9 mouse cellular contexts compared by ENCODE assay signal in the genomic region with DNA sequence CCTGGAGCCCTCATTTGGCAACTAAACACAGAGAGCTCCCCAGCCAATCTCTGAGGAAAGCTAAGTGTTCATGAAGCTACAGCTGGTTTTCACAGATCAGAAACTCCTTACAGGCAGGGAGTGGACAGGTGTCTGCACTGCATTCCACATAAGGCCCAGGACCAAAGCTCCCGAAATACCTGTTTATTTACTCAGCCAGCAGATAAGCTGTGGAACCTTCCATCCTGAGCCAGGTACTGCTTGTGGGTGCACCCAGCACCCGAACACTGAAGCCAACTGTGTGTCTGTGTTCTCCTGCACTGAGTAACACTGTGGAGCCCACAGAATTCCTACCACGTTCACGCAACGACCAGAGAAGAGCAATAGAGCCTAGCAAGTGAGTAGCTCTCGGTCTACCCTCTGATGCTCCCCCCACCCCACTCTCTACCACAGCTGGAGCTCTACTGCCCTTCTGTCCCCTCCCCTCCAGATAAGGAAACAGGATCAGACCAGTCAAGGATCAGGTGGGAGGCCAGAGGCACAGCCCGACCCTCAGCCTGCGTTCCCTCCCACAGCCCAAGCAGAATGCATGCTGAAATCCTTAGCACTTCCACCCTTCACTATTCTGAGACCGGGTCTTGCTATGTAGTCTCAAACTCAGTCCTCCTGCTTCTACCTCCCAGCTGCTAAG. TPM values are rescaled to one million over a fixed set of nuclear protein-coding genes. Genes with fewer than 3 reads are reported as not detected.
DNase-seq lines count a peak whose midpoint lies in the region; ATAC-seq and TF ChIP-seq lines count a peak whose summit lies in the region.
"Had no signal": no experiment of that assay in that cellular context is flagged by ENCODE, and none has a peak within 500 bp of the region (broad histone marks: within the 10 kb centered on the region; RNA-seq: fewer than 3 reads in every experiment).

No protein-coding gene starts in this region.

- peak overlapping the region; percentile 18; the same call in 1 of the 2 replicates for H3K4me2 ChIP-seq in lung, postnatal 0 days (replicated peaks; ENCODE audit: low read depth, low read length)
- peak overlapping the region; percentile 27; the same call in 1 of the 2 replicates for H3K4me2 ChIP-seq in intestine, postnatal 0 days (replicated peaks; ENCODE audit: low read depth)
- H3K4me2 ChIP-seq in stomach, embryonic 15.5 days: peak overlapping the region; percentile 24

- H3K9ac ChIP-seq in heart, adult 2 months (ENCODE audit: low read depth, low read length): no peak overlapping the region
- no peak overlapping the region for H3K9ac ChIP-seq in lung, postnatal 0 days (replicated peaks; ENCODE audit: low read depth)
- H3K9ac ChIP-seq in intestine, postnatal 0 days (ENCODE audit: low read depth, low read length): 0 out of 2 replicates have a peak overlapping the region, but pooled peaks have one; percentile 11
- no peak overlapping the region for H3K9ac ChIP-seq in stomach, embryonic 15.5 days

- no peak for TF ChIP-seq CTCF in heart, adult 2 months (IDR thresholded peaks at IDR 0.05)
- no peak for TF ChIP-seq CTCF in lung, postnatal 0 days (IDR thresholded peaks at IDR 0.05)
- TF ChIP-seq CTCF in intestine, postnatal 0 days (IDR thresholded peaks at IDR 0.05; ENCODE audit: low read depth): no peak

- peaks cover 28% of the 10 kb centered on the region for H3K4me1 ChIP-seq in heart, adult 2 months (ENCODE audit: control insufficient read depth, insufficient read depth, low read length)
- H3K4me1 ChIP-seq in lung, postnatal 0 days (ENCODE audit: insufficient read depth, low read depth, low read length): peaks cover 22% of the 10 kb centered on the region
- peaks cover 19% of the 10 kb centered on the region for H3K4me1 ChIP-seq in intestine, postnatal 0 days (replicated peaks; ENCODE audit: control insufficient read depth, insufficient read depth, low read length)
- H3K4me1 ChIP-seq in stomach, embryonic 15.5 days: peaks cover 50% of the 10 kb centered on the region

- H3K79me2 ChIP-seq in heart, adult 2 months (replicated peaks; ENCODE audit: control insufficient read depth, insufficient read depth, low read length): peaks cover 12% of the 10 kb centered on the region

- WGBS in heart, adult 2 months: 43% methylated on average over 9 of the region's 9 CpGs
- 43% methylated on average over 9 of the region's 9 CpGs for WGBS in lung, postnatal 0 days
- WGBS in intestine, postnatal 0 days: 43% methylated on average over 9 of the region's 9 CpGs
- WGBS in stomach, embryonic 15.5 days: 53% methylated on average over 9 of the region's 9 CpGs

- peak; percentile 33; the same call in 1 of the 2 replicates for ATAC-seq in lung, postnatal 0 days
- peak; percentile 67 for ATAC-seq in intestine, postnatal 0 days
- peak; percentile 79 for ATAC-seq in stomach, embryonic 15.5 days (ENCODE audit: insufficient read depth, low FRiP score, low read depth)

- no peak for DNase-seq in heart, adult 2 months
- no peak for DNase-seq in heart, postnatal 4 days
- DNase-seq in lung, postnatal 0 days (ENCODE audit: low spot score): peak; percentile 49
- DNase-seq in lung, postnatal 4 days: no peak
- no peak for DNase-seq in spleen, adult 18-20 months
- DNase-seq in left cerebral cortex, adult 8-10 months (ENCODE audit: low spot score in 2 of 2): no peak
- DNase-seq: kidney, postnatal 36 days had no signal

- H3K27ac ChIP-seq in heart, adult 2 months: peak overlapping the region; percentile 78
- H3K27ac ChIP-seq in lung, postnatal 0 days (ENCODE audit: low read length): peak overlapping the region; percentile 71
- H3K27ac ChIP-seq in intestine, postnatal 0 days (ENCODE audit: low read depth, low read length): 0 out of 2 replicates have a peak overlapping the region, but pooled peaks have one; percentile 41
- H3K27ac ChIP-seq in stomach, embryonic 15.5 days: peak overlapping the region; percentile 78

- TF ChIP-seq EP300 in heart, adult 2 months (IDR thresholded peaks at IDR 0.05; ENCODE audit: insufficient read depth, low read depth, low read length): no peak
- no peak for TF ChIP-seq EP300 in lung, postnatal 0 days (IDR thresholded peaks at IDR 0.05)

- H3K36me3 ChIP-seq in heart, adult 2 months (ENCODE audit: control insufficient read depth, insufficient read depth, low read length): peaks cover 22% of the 10 kb centered on the region
- no peaks in the 10 kb centered on the region for H3K36me3 ChIP-seq in lung, postnatal 0 days (ENCODE audit: insufficient read depth, low read length)
- no peaks in the 10 kb centered on the region for H3K36me3 ChIP-seq in intestine, postnatal 0 days (ENCODE audit: control insufficient read depth, insufficient read depth)
- H3K36me3 ChIP-seq in stomach, embryonic 15.5 days: no peaks in the 10 kb centered on the region

- no peak overlapping the region for H3K4me3 ChIP-seq in heart, adult 2 months
- H3K4me3 ChIP-seq in lung, postnatal 0 days (ENCODE audit: low read depth, low read length): no peak overlapping the region
- H3K4me3 ChIP-seq in intestine, postnatal 0 days (ENCODE audit: low read depth, low read length): no peak overlapping the region
- H3K4me3 ChIP-seq in stomach, embryonic 15.5 days (replicated peaks): no peak overlapping the region

- no peak for TF ChIP-seq POLR2A in heart, adult 2 months (IDR thresholded peaks at IDR 0.05; ENCODE audit: insufficient read depth, low read depth, low read length)

- intact Hi-C loops in heart, adult 2 months (cut with DNase I): no loop called here

- H3K9me3 ChIP-seq in lung, postnatal 0 days (ENCODE audit: low read length): no peaks in the 10 kb centered on the region
- no peaks in the 10 kb centered on the region for H3K9me3 ChIP-seq in intestine, postnatal 0 days (ENCODE audit: control insufficient read depth)
- no peaks in the 10 kb centered on the region for H3K9me3 ChIP-seq in stomach, embryonic 15.5 days

- H3K27me3 ChIP-seq in heart, adult 2 months (ENCODE audit: control insufficient read depth, insufficient read depth, low read length): no peaks in the 10 kb centered on the region
- no peaks in the 10 kb centered on the region for H3K27me3 ChIP-seq in lung, postnatal 0 days (replicated peaks; ENCODE audit: insufficient read depth, low read length)
- H3K27me3 ChIP-seq in intestine, postnatal 0 days (replicated peaks; ENCODE audit: control insufficient read depth, insufficient read depth, low read length): no peaks in the 10 kb centered on the region
- no peaks in the 10 kb centered on the region for H3K27me3 ChIP-seq in stomach, embryonic 15.5 days (replicated peaks)

RNA-seq across cellular contexts. Expression of a gene that starts 9.6 kb away (rescaled TPM):
- total RNA-seq in heart, adult 2 months (2021): 10 to 100 TPM; 38.3 to 40.2 TPM
- 32.6 and 55.3 TPM in 2 replicates for polyA plus RNA-seq in heart, adult 2 months (2012; rRNA removed)
- 10 to 100 TPM; 52.2 to 58.7 TPM for total RNA-seq in heart, postnatal 4 days (2021)
- 16.9 and 18.9 TPM in 2 replicates for polyA plus RNA-seq in lung, postnatal 0 days (2015; fragmentation: Nextera tagmentation; extraction: Ambion mirVana)
- 8.9 and 9.1 TPM in 2 replicates for polyA plus RNA-seq in intestine, postnatal 0 days (2015; fragmentation: Nextera tagmentation; extraction: Ambion mirVana)
- 15.5 and 16.8 TPM in 2 replicates for polyA plus RNA-seq in stomach, embryonic 15.5 days (2015; fragmentation: Nextera tagmentation; extraction: Ambion mirVana)
- 10 to 100 TPM; 17.7 to 23.4 (median 20.4) TPM for total RNA-seq in left cerebral cortex, adult 8-10 months (2022)
